Mouse (Mus musculus) liver, embryonic 11.5 days (tissue): Measurements from ENCODE around the gene Tex19.1. TPM values are rescaled to one million over a fixed set of nuclear protein-coding genes. Genes with fewer than 3 reads are reported as not detected.

Experiments used
- ATAC-seq: fragments of 200-750 bp; cut with Nextera tagmentation; replicated peaks from 2 replicates; pipeline ENCODE4 v1.8.0; 2017; ENCODE audit warnings: moderate number of reproducible peaks, mild to moderate bottlenecking, moderate TSS enrichment, moderate library complexity; ENCODE audit not compliant: low FRiP score
- DNase-seq: peaks from one replicate; pipeline ENCODE4 v3.0.0-alpha.2; 2017; ENCODE audit warnings: low spot score
- H3K27ac ChIP-seq: fragments of 300-500 bp; sonication (generic); 2 replicates; pipeline ENCODE4 v1.5.1; 2014; ENCODE audit warnings: mild to moderate bottlenecking, low read depth, low read length, control low read depth
- H3K27me3 ChIP-seq: fragments of 300-500 bp; sonication (generic); replicated peaks from 2 replicates; pipeline ENCODE4 v1.6.1; 2014; ENCODE audit warnings: low read length, mixed read lengths; ENCODE audit not compliant: control insufficient read depth, insufficient read depth
- H3K36me3 ChIP-seq: fragments of 300-500 bp; sonication (generic); 2 replicates; pipeline ENCODE4 v1.6.1; 2014; ENCODE audit warnings: mild to moderate bottlenecking, low read length, moderate library complexity, mixed read lengths; ENCODE audit not compliant: control insufficient read depth, insufficient read depth
- H3K4me1 ChIP-seq: fragments of 300-500 bp; sonication (generic); replicated peaks from 2 replicates; pipeline ENCODE4 v1.6.1; 2014; ENCODE audit warnings: low read length, mixed read lengths; ENCODE audit not compliant: control insufficient read depth, insufficient read depth
- H3K4me2 ChIP-seq: fragments of 300-500 bp; sonication (generic); 2 replicates; pipeline ENCODE4 v1.6.1; 2014; ENCODE audit warnings: mild to moderate bottlenecking, control low read depth, moderate library complexity
- H3K4me3 ChIP-seq: fragments of 300-500 bp; sonication (generic); 2 replicates; pipeline ENCODE4 v1.5.1; 2014; ENCODE audit warnings: low read depth, low read length, control low read depth
- H3K9ac ChIP-seq: fragments of 300-500 bp; sonication (generic); 2 replicates; pipeline ENCODE4 v1.6.1; 2014; ENCODE audit warnings: low read depth, low read length, control low read depth
- H3K9me3 ChIP-seq: fragments of 300-500 bp; sonication (generic); 2 replicates; pipeline ENCODE4 v1.6.1; 2016; ENCODE audit warnings: low read length, inconsistent platforms, mixed read lengths; ENCODE audit not compliant: control insufficient read depth
- WGBS: fragments of 180-500 bp; shearing (Covaris S2); extraction: QIAGEN DNeasy Blood & Tissue Kit; methylation state at CpG from one replicate; pipeline ENCODE4 v1.1.7; 2014; 5-methylcytosine and 5-hydroxymethylcytosine counted together
- polyA plus RNA-seq: library from polyadenylated mRNA; unstranded; fragments of >200 nt; fragmentation: Nextera tagmentation; extraction: Ambion mirVana; gene quantifications from 2 replicates; pipeline ENCODE4 v1.2.1, GENCODE M21; 2014

The Tex19.1 gene
- polyA plus RNA-seq, 1 experiment from 2014 or later = 0.43 TPM

DNA sequence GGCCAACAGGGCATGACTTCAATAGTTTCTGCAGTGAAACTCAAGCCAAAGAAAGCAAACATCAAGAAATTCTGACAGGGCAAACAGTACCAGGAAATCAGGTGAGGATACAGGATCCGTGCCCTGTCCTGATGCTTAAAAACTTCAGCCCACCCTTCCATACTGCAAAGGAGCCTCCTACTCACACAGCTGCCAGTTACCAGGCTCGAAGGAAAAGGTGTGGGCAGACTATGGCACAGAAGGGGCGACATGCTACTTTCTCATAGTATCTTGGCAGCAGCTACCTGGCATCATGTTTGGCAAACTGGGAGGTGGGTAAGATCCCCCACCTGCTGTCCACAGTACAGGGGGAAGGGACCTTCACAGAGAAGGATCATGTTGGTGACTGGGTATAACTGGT lies 47.5 kb downstream of the Tex19.1 start:
- no peak for ATAC-seq
- H3K27me3 ChIP-seq = no peaks in the 10 kb centered on the region

More for the DNA sequence above, 47.5 kb downstream of the Tex19.1 start:
- Histone ChIP-seq H3K4me3 (no peak overlapping the region), H3K36me3 (no peaks in the 10 kb centered on the region), H3K4me2 (no peak overlapping the region), H3K4me1 (no peaks in the 10 kb centered on the region), H3K27ac (no peak overlapping the region), H3K9ac (no peak overlapping the region), H3K9me3 (no peaks in the 10 kb centered on the region)
- WGBS = 74% methylated on average over 3 of the region's 3 CpGs
- no peak for DNase-seq

Other genes with a start within 250 kb of the Tex19.1 start
- gene Ccdc57, start 213.3 kb upstream of the Tex19.1 start, polyA plus RNA-seq = 4.2 and 4.7 TPM in 2 replicates
- gene Slc16a3, start 197.7 kb upstream of the Tex19.1 start, polyA plus RNA-seq = 257 and 272 TPM in 2 replicates
- gene Csnk1d, start 154.8 kb upstream of the Tex19.1 start, polyA plus RNA-seq = 62.2 and 66.5 TPM in 2 replicates
- 0.18 TPM in 2 replicates for gene Cd7, start 106.7 kb upstream of the Tex19.1 start, polyA plus RNA-seq
- not detected in 2 replicates for gene Sectm1b, start 82.6 kb upstream of the Tex19.1 start, polyA plus RNA-seq
- 0.32 and 0.86 TPM in 2 replicates for gene Sectm1a, start 64.9 kb upstream of the Tex19.1 start, polyA plus RNA-seq
- gene Tex19.2, start 27.5 kb upstream of the Tex19.1 start, polyA plus RNA-seq = 0.29 TPM in 1 of 2 replicates, not detected in the other
- not detected in 2 replicates for gene Uts2r, start 14.1 kb downstream of the Tex19.1 start, polyA plus RNA-seq
- 5.1 and 5.6 TPM in 2 replicates for gene Hexdc, start 58.3 kb downstream of the Tex19.1 start, polyA plus RNA-seq
- 21.7 and 23.4 TPM in 2 replicates for gene Ogfod3, start 58.6 kb downstream of the Tex19.1 start, polyA plus RNA-seq
- 35.1 and 38.2 TPM in 2 replicates for gene Cybc1, start 83.2 kb downstream of the Tex19.1 start, polyA plus RNA-seq
- 81.5 and 89.4 TPM in 2 replicates for gene Narf, start 91.1 kb downstream of the Tex19.1 start, polyA plus RNA-seq
- gene Foxk2, start 113.8 kb downstream of the Tex19.1 start, polyA plus RNA-seq = 9.3 and 10.7 TPM in 2 replicates
- gene Wdr45b, start 208.3 kb downstream of the Tex19.1 start, polyA plus RNA-seq = 53.3 and 55.4 TPM in 2 replicates
- gene Rab40b, start 242.1 kb downstream of the Tex19.1 start, polyA plus RNA-seq = 0.94 and 1.2 TPM in 2 replicates